8 mouse cellular contexts compared by ENCODE assay signal in genomic region chr4:98004108-98004625, GRCm38 (mm10).
DNase-seq lines count a peak whose midpoint lies in the region; ATAC-seq and TF ChIP-seq lines count a peak whose summit lies in the region.

No protein-coding gene starts in this region.

- no peaks in the 10 kb centered on the region for H3K9me3 ChIP-seq in hindbrain, embryonic 10.5 days
- no peaks in the 10 kb centered on the region for H3K9me3 ChIP-seq in liver, postnatal 0 days (ENCODE audit: low read length)

- no peaks in the 10 kb centered on the region for H3K36me3 ChIP-seq in spleen, adult 2 months (ENCODE audit: control insufficient read depth, insufficient read depth, low read length)
- peaks cover 7% of the 10 kb centered on the region; the same call in 1 of the 2 replicates for H3K36me3 ChIP-seq in hindbrain, embryonic 10.5 days
- H3K36me3 ChIP-seq in liver, postnatal 0 days (replicated peaks; ENCODE audit: insufficient read depth, low read length) = peaks cover 8% of the 10 kb centered on the region; the same call in 1 of the 2 replicates

- H3K4me1 ChIP-seq in spleen, adult 2 months (ENCODE audit: control insufficient read depth, insufficient read depth, insufficient read length) = no peaks in the 10 kb centered on the region
- H3K4me1 ChIP-seq in hindbrain, embryonic 10.5 days (replicated peaks) = peaks cover 30% of the 10 kb centered on the region
- peaks cover 22% of the 10 kb centered on the region for H3K4me1 ChIP-seq in liver, postnatal 0 days (ENCODE audit: insufficient read depth)

- TF ChIP-seq CTCF in spleen, adult 2 months (IDR thresholded peaks at IDR 0.05; ENCODE audit: extremely low read depth, insufficient read depth, insufficient read length, insufficient replicate concordance) = no peak
- peak; percentile 58 for TF ChIP-seq CTCF in liver, postnatal 0 days (IDR thresholded peaks at IDR 0.05; ENCODE audit: low read depth)

- H3K27me3 ChIP-seq in spleen, adult 2 months (ENCODE audit: control insufficient read depth, insufficient read depth, low read length) = no peaks in the 10 kb centered on the region
- H3K27me3 ChIP-seq in hindbrain, embryonic 10.5 days (ENCODE audit: insufficient read depth, poor library complexity, severe bottlenecking) = 0 out of 2 replicates have a peak, but pooled peaks cover 2% of the 10 kb centered on the region
- H3K27me3 ChIP-seq in liver, postnatal 0 days (ENCODE audit: insufficient read depth, low read length) = no peaks in the 10 kb centered on the region

- no peak for TF ChIP-seq EP300 in liver, postnatal 0 days (IDR thresholded peaks at IDR 0.05; ENCODE audit: low read depth)

- 82% methylated on average over 11 of the region's 11 CpGs for WGBS in spleen, adult 2 months
- 16% methylated on average over 11 of the region's 11 CpGs for WGBS in hindbrain, embryonic 10.5 days
- WGBS in liver, postnatal 0 days (ENCODE audit: insufficient replicate concordance) = 30% methylated on average over 11 of the region's 11 CpGs

- DNase-seq in spleen, adult 2 months (ENCODE audit: low read depth in 1 of 2, low spot score in 2 of 2) = no peak
- DNase-seq in spleen, postnatal 10 days (ENCODE audit: low spot score in 2 of 2) = no peak
- DNase-seq in frontal cortex, postnatal 10 days (ENCODE audit: low spot score in 2 of 2) = peak; percentile 43 to 59
- DNase-seq in hindbrain, embryonic 10.5 days (ENCODE audit: low spot score) = peak; percentile 62
- DNase-seq in layer of hippocampus, adult 8-10 months (ENCODE audit: low spot score in 2 of 2) = peak; percentile 72 to 75
- peak; percentile 42 for DNase-seq in liver, postnatal 0 days
- peak; percentile 37 for DNase-seq in ovary, postnatal 14 days (ENCODE audit: low spot score)
- no peak for DNase-seq in thymus, postnatal 0 days (ENCODE audit: low spot score)

- ATAC-seq in liver, postnatal 0 days = peak; percentile 78

- H3K27ac ChIP-seq in spleen, adult 2 months (ENCODE audit: insufficient read depth, low read length) = peak overlapping the region; percentile 31; the same call in 1 of the 2 replicates
- peak overlapping the region; percentile 79 for H3K27ac ChIP-seq in hindbrain, embryonic 10.5 days
- H3K27ac ChIP-seq in liver, postnatal 0 days (ENCODE audit: low read depth) = peak overlapping the region; percentile 73

- H3K4me3 ChIP-seq in spleen, adult 2 months (ENCODE audit: extremely low read depth, insufficient read depth, insufficient read length) = no peak overlapping the region
- no peak overlapping the region for H3K4me3 ChIP-seq in hindbrain, embryonic 10.5 days
- H3K4me3 ChIP-seq in liver, postnatal 0 days (ENCODE audit: low read depth, low read length) = no peak overlapping the region

- H3K9ac ChIP-seq in liver, postnatal 0 days (replicated peaks) = no peak overlapping the region

- no peak overlapping the region for H3K4me2 ChIP-seq in liver, postnatal 0 days (ENCODE audit: low read depth, low read length)

- no peak for TF ChIP-seq POLR2A in spleen, adult 2 months (IDR thresholded peaks at IDR 0.05; ENCODE audit: low read depth, low read length)

Comparison
In these comparisons a context has a peak if more than half of its experiments do, and no peak if none do; other contexts are left out.
1. DNase-seq: peak in frontal cortex, postnatal 10 days (2 of 2), hindbrain, embryonic 10.5 days (single experiment), layer of hippocampus, adult 8-10 months (2 of 2), liver, postnatal 0 days (single experiment) and ovary, postnatal 14 days (single experiment); none in spleen, adult 2 months (0 of 2), spleen, postnatal 10 days (0 of 2) and thymus, postnatal 0 days (single experiment).
2. Peak in every context shown above with its lines, with median percentiles within 50 percentile points of each other: H3K27ac ChIP-seq.